Mouse (Mus musculus) liver, embryonic 14.5 days (tissue): Measurements from ENCODE around the gene Syngr1. TPM values are rescaled to one million over a fixed set of nuclear protein-coding genes. Genes with fewer than 3 reads are reported as not detected.

Experiments used
- ATAC-seq: fragments of 200-750 bp; cut with Nextera tagmentation; 2 replicates; pipeline ENCODE4 v1.8.0; 2017; ENCODE audit warnings: moderate number of reproducible peaks, mild to moderate bottlenecking, moderate library complexity; ENCODE audit not compliant: insufficient read depth
- DNase-seq, 3 experiments: peaks; one replicate each; pipeline ENCODE4 v3.0.0-alpha.2; 2012 to 2013; ENCODE audit warnings: low read depth in 3 of 3, low spot score in 3 of 3
- H3K27ac ChIP-seq: fragments of 300-500 bp; sonication (generic); 2 replicates; pipeline ENCODE4 v1.5.1; 2014; ENCODE audit warnings: moderate library complexity, mild to moderate bottlenecking, control low read depth, inconsistent platforms
- H3K27me3 ChIP-seq: fragments of 300-500 bp; sonication (generic); 2 replicates; pipeline ENCODE4 v1.6.1; 2014; ENCODE audit warnings: mild to moderate bottlenecking, low read length, moderate library complexity; ENCODE audit not compliant: control insufficient read depth, insufficient read depth
- H3K36me3 ChIP-seq: fragments of 300-500 bp; sonication (generic); replicated peaks from 2 replicates; pipeline ENCODE4 v1.6.1; 2014; ENCODE audit warnings: low read depth; ENCODE audit not compliant: control insufficient read depth, insufficient read depth
- H3K4me1 ChIP-seq, 2 experiments: fragments of 200-500 bp in 1 of 2; fragments of 300-500 bp in 1 of 2; sonication (generic) in 1 of 2; replicated peaks; 2 replicates each; pipeline ENCODE4 v1.6.1; 2012 to 2014; ENCODE audit warnings: antibody characterized with exemption in 1 of 2, inconsistent platforms in 1 of 2, low read length in 1 of 2; ENCODE audit not compliant: control insufficient read depth in 2 of 2, insufficient read depth in 2 of 2
- H3K4me2 ChIP-seq: fragments of 300-500 bp; sonication (generic); 2 replicates; pipeline ENCODE4 v1.6.1; 2014; ENCODE audit warnings: low read depth, mild to moderate bottlenecking, control low read depth, moderate library complexity
- H3K4me3 ChIP-seq, 2 experiments: fragments of 200-500 bp in 1 of 2; fragments of 300-500 bp in 1 of 2; sonication (generic) in 1 of 2; 2 replicates each; pipeline ENCODE4 v1.5.1; 2012 to 2014; ENCODE audit warnings: low read depth in 2 of 2, low read length in 2 of 2, mild to moderate bottlenecking in 2 of 2, control low read depth in 1 of 2, inconsistent platforms in 1 of 2, moderate library complexity in 1 of 2; ENCODE audit not compliant: insufficient read depth in 1 of 2
- H3K9ac ChIP-seq: fragments of 300-500 bp; sonication (generic); replicated peaks from 2 replicates; pipeline ENCODE4 v1.6.1; 2014; ENCODE audit warnings: mild to moderate bottlenecking, control low read depth, moderate library complexity
- H3K9me3 ChIP-seq: fragments of 300-500 bp; sonication (generic); 2 replicates; pipeline ENCODE4 v1.6.1; 2016; ENCODE audit warnings: low read length, mixed read lengths; ENCODE audit not compliant: control insufficient read depth
- CTCF ChIP-seq: IDR thresholded peaks from 2 replicates; pipeline ENCODE4 v1.5.1; 2016; ENCODE audit warnings: antibody characterized with exemption, low read depth, control low read depth
- EP300 ChIP-seq: IDR thresholded peaks from 2 replicates; pipeline ENCODE4 v1.6.1; 2016; ENCODE audit warnings: antibody characterized with exemption, low read depth
- WGBS: fragments of 180-500 bp; shearing (Covaris S2); extraction: QIAGEN DNeasy Blood & Tissue Kit; methylation state at CpG from one replicate; pipeline ENCODE4 v1.1.7; 2014; ENCODE audit not compliant: insufficient replicate concordance; 5-methylcytosine and 5-hydroxymethylcytosine counted together
- polyA plus RNA-seq, 2 experiments: library from polyadenylated mRNA; depleted of rRNA in 1 of 2; stranded (reverse) in 1 of 2; unstranded in 1 of 2; fragments of >200 nt; fragmentation: Nextera tagmentation in 1 of 2; extraction: Ambion mirVana in 1 of 2; gene quantifications; 2 replicates each; pipeline versions ENCODE4 v1.2.1 to v1.2.3; 2012 to 2014

Gene Syngr1
- polyA plus RNA-seq, 2 experiments: 10.4 to 14.4 TPM

DNA sequence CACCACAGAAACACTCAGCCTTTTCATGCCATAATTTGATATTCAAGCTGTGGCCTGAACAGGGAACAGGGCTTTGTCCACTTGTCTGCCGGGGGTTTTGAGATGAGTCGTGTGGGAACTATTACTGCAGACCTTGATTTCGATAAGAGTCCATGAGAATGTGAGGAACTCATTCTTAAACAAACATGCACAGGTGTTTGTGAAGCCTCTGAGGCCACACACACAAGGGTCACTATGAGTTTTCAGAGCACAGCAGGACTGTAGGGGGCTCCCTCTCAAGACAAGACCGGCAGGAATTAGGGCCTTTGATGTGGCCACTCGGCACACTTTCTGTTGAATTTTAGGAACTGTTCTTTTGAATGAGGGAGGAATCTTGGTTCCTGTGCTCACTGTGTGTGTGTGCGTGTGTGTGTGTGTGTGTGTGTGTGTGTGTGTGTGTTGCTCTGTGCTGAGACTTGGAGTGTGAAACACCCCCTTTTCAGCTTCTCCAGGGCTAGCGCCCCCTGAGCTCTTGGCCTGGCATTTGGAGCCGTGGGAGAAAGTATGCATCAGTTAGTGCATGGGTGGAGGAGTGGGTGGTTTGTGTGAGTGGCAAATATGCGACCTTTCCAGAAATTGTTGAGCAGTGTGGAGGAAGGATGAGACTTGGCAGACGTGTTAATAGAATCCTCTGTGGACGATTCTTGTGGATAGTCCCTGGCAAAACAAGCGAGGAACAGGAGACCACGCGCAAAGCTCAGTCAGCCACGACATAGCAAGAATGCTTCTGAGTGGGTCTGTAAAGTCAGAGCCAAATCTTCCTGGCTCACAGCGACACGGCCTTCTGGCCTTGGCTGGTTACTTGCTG, 47.0 kb downstream of the Syngr1 start:
- Histone ChIP-seq H3K4me1 (peaks cover 14 to 37% of the 10 kb centered on the region in 2 experiments), H3K9ac (no peak overlapping the region), H3K9me3 (peaks cover 4% of the 10 kb centered on the region; the same call in 1 of the 2 replicates), H3K4me2 (no peak overlapping the region), H3K27ac (no peak overlapping the region), H3K27me3 (no peaks in the 10 kb centered on the region), H3K4me3 (no peak overlapping the region), H3K36me3 (peaks cover 20% of the 10 kb centered on the region)
- no peak for TF ChIP-seq EP300
- 0 out of 2 replicates have a peak, but pooled peaks have one; percentile 14 for TF ChIP-seq CTCF
- ATAC-seq (no peak), DNase-seq (no peak)
- 76% methylated on average over 17 of the region's 17 CpGs for WGBS

GRCm38 (mm10) chr15:80140302-80140701, 49.2 kb downstream of the Syngr1 start:
- Histone ChIP-seq H3K27me3 (no peaks in the 10 kb centered on the region), H3K36me3 (peaks cover 29% of the 10 kb centered on the region), H3K4me1 (peaks cover 4 to 24% of the 10 kb centered on the region in 2 experiments), H3K9me3 (peaks cover 4% of the 10 kb centered on the region; the same call in 1 of the 2 replicates), H3K4me2 (no peak overlapping the region), H3K27ac (no peak overlapping the region), H3K9ac (no peak overlapping the region), H3K4me3 (no peak overlapping the region)
- TF ChIP-seq CTCF (no peak), EP300 (no peak)
- DNase-seq (no peak), ATAC-seq (no peak)
- 90% methylated on average over 2 of the region's 2 CpGs for WGBS

DNA sequence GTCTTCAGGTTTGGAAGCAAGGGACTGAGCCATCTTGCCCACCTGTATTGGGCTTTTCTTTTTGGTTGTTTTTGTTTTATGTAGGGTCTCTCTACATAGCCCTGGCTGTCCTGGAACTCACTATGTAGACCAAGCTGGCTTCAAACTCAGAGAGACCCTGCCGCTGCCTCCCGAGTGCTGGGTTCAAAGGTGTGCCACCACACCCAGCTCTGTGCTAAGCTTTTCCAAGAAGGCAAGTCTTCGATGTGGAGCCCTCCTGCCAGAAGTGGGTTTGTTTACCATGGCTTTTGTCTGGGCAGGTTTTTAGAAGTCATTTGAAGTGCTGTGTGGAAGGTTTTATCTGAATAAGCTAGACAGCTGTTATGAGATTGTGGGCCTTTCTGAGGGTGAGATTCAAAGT, 49.7 kb downstream of the Syngr1 start:
- no peak overlapping the region for H3K4me2 ChIP-seq

DNA sequence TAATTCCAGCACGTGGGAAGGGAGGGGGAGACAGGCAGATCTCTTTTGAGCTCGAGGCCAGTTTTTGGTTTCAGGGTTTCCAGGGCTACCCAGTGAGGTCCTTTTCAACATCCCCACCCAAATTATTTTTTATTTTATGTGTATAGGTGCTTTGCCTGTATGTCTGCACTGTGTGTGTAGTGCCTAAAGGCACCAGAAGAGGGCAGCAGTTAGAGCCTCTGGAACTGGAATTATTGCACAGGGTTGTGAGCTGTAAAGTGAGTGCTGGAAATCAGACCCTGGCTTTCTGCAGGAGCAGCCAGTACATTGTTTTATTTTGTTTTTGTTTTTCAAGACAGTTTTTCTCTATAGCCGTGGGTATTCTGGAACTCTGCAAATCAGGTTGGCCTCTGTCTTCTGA, 51.0 kb downstream of the Syngr1 start:
- peaks cover 27% of the 10 kb centered on the region for H3K36me3 ChIP-seq
- H3K27me3 ChIP-seq: no peaks in the 10 kb centered on the region
- 96% methylated on average over 3 of the region's 3 CpGs for WGBS
- H3K4me1 ChIP-seq: peaks cover 0 to 15% of the 10 kb centered on the region in 2 experiments; a peak in 3 of 4 replicates
- TF ChIP-seq CTCF (peak; percentile 53), EP300 (no peak)
- H3K4me2 ChIP-seq: no peak overlapping the region
- DNase-seq: no peak
- H3K27ac ChIP-seq: no peak overlapping the region
- no peak for ATAC-seq
- peaks cover 4% of the 10 kb centered on the region; the same call in 1 of the 2 replicates for H3K9me3 ChIP-seq
- H3K9ac ChIP-seq: no peak overlapping the region
- H3K4me3 ChIP-seq: no peak overlapping the region

More for the DNA sequence above, 49.7 kb downstream of the Syngr1 start:
- H3K9ac ChIP-seq: no peak overlapping the region
- peaks cover 4% of the 10 kb centered on the region; the same call in 1 of the 2 replicates for H3K9me3 ChIP-seq
- H3K27ac ChIP-seq: no peak overlapping the region
- peaks cover 29% of the 10 kb centered on the region for H3K36me3 ChIP-seq
- DNase-seq (no peak), ATAC-seq (no peak)
- no peaks in the 10 kb centered on the region for H3K27me3 ChIP-seq
- H3K4me3 ChIP-seq: no peak overlapping the region
- peaks cover under 1 to 21% of the 10 kb centered on the region in 2 experiments for H3K4me1 ChIP-seq
- TF ChIP-seq EP300 (no peak), CTCF (no peak)
- 80% methylated on average over 3 of the region's 3 CpGs for WGBS

DNA sequence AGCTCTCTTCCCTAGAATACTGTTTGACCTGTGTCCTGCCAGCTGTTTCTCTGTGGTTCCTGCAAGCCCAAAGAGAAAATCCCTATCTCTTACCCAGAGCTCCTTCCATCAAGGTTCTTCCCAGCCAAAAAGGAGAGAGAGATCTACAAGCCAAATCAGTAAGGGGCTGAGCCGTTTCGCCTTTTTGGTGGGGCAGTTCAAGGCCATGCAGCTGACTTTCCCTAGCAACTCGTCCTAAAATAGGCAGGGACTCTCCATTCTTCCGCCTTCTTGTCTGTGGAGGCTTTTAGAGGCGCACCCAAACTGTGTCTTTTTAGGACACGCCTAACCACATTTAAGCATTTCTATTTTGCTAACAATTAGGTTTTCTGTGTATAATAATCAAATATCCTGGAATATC, 52.6 kb downstream of the Syngr1 start:
- Histone ChIP-seq H3K36me3 (peaks cover 27% of the 10 kb centered on the region), H3K4me3 (no peak overlapping the region), H3K27ac (no peak overlapping the region), H3K9ac (no peak overlapping the region), H3K9me3 (peaks cover 4% of the 10 kb centered on the region; the same call in 1 of the 2 replicates), H3K4me2 (no peak overlapping the region), H3K4me1 (peaks cover 0 to 9% of the 10 kb centered on the region in 2 experiments; a peak in 3 of 4 replicates), H3K27me3 (no peaks in the 10 kb centered on the region)
- DNase-seq (no peak), ATAC-seq (no peak)
- whole genome bisulfite sequencing: 80% methylated on average over 6 of the region's 6 CpGs
- TF ChIP-seq EP300 (no peak), CTCF (no peak)
